Mouse (Mus musculus) common myeloid progenitor, adult 5-6 weeks (primary cell): ENCODE results near the gene Sdhaf3. TPM values are rescaled to one million over a fixed set of nuclear protein-coding genes. Genes with fewer than 3 reads are reported as not detected.
"Not testable (repeated sequence)": the region's sequence is repeated elsewhere in the genome, so short reads cannot be mapped to it uniquely, and the experiment has no call there.

Source experiments
- ATAC-seq: replicated peaks from 2 replicates; pipeline ENCODE4 v1.8.0; 2016; ENCODE audit warnings: low read depth, mild to moderate bottlenecking, moderate TSS enrichment, inconsistent platforms; ENCODE audit not compliant: poor library complexity, severe bottlenecking
- total RNA-seq: library from RNA; stranded (forward); fragments of 200-1000, 187-1606 nt; gene quantifications from 2 replicates; pipeline ENCODE4 v1.2.3, GENCODE M21; 2017

Sdhaf3 gene
- total RNA-seq = 4.6 and 7.7 TPM in 2 replicates

- ATAC-seq = peak; percentile 98
These were observed at the start of gene Sdhaf3 for GRCm38 (mm10) chr6:6955764-6956561. TSS of gene Sdhaf3 (plus strand) at chr6:6956004.

GRCm38 (mm10) chr6:6909586-6909985 is 46.2 kb upstream of the Sdhaf3 start:
- ATAC-seq = no peak

DNA sequence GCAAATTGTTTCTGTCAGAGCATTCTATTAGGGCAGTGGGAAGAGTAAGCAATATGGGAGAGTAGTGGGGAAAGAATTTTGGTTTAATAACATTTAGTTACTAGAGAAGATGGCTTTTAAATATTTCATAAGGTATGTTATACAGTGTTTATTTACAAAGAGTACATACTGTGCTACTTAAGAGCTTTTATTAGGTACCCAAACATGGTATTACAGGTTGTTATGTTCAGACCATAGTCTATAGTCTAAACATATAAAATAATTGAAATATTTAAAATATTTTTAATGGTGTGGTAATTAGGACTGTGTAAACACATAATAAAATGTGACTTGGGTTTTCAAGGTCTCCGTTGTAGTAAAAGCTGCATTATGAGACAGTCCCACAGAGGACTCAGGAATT is 41.5 kb upstream of the Sdhaf3 start:
- ATAC-seq = no peak

DNA sequence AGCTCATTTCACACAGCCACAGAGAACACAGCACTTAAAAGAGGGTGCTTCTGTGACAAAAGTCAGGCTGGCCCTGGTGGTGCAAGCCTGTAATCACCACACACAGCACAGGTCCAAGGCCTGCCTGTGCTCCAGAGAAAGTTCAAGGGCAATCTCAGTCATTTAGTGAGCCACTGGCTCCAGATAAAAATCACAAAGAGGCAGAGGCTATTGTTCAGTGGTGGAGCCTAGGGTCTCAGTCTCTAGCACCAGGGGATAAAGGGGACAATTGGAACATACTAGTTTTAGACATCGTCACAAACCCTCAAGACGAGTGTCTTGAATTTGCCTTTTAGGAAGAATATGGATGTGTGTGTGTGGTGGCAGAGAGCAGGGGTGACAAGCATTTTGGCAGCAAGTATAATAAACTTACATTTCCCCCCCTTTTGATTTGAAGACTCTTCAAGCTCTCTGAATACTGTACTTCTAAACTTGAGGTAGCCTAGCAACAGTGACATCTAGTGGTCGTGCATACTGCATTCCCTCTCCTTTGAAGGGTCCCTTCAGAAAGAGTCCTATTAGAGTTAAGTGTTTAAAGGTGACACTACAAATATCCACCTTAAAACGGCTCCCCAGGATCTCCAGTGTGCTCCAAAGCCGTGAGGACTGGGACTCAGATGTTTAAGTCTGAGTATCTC is 40.8 kb upstream of the Sdhaf3 start:
- peak; percentile 91 for ATAC-seq

DNA sequence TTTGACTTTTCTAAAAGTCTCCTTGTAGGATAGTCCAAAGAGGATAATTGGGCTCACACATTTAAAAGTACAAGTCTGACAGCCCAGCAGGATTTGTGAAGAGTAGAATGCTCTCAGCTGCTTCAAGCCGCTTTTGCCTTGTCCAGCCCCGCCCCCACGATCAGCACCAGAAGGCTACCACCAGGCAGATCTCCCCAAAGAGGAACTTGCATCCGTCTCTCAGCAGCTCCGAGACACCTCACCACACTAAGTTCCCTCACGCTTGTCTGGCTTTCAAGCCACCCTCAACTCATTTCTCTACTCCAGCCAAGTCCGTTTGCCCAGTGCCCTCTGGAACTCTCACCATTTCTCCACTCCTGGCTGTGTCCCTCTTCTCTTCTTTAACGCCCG is 40.3 kb upstream of the Sdhaf3 start:
- ATAC-seq = peak; percentile 84

GRCm38 (mm10) chr6:6917334-6917733 is 38.5 kb upstream of the Sdhaf3 start:
- no peak for ATAC-seq

GRCm38 (mm10) chr6:6925264-6925663 is 30.5 kb upstream of the Sdhaf3 start:
- no peak for ATAC-seq

DNA sequence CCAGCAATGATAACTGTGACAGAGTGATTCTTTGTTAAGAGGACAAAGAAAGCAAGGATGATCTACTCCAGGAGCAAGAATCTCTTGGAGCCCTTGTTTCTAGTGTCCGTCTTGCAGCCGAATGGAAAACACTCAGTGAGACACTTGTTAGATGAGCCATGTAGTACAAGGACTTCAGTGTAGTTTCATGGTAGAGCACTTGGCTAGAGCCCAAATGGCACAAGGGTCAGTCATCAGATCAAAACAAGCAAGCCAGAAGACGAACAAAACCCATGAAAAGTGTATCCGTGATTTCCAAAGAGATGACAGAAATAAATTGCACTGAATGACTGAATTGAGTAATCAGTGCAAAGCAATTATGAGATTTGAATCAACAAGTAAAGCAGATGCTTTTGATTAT is 25.0 kb upstream of the Sdhaf3 start:
- ATAC-seq = no peak

DNA sequence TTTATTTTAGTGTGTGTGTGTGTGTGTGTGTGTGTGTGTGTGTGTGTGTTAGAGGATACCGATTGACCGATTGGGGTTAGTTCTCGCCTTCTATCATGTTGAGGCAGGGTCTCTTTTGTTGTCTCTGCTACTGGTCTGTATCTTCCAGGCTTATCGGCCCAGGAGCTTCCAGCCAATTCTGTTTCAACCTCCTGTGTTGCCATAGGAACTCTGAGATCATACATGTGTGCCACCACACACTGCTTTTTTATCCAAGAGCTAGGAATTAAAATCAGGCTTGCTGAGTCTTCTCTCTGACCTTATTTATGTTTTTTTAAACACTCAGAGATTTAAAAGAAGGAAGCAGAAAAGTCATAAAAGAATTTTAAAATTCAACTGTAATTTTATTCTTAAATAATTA is 24.3 kb upstream of the Sdhaf3 start:
- ATAC-seq = no peak

DNA sequence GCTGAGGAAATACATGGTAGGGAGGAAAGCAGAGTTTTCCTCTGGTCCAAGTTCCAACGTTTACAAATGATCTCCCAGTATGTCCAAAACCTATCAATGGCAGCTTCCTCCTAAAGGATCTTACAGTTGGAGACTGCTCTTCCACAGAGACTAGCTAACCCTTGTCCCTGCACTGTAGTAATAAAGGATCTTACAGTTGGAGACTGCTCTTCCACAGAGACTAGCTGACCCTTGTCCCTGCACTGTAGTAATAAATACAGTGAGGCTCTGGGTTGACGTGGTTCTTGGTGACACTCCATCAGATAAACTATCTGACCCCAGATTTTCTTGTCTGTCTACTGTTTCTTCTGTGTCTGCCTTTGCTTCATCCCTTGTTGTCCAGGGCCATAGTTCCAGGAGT is 15.0 kb upstream of the Sdhaf3 start:
- ATAC-seq = no peak

- ATAC-seq = peak; percentile 66; the same call in 1 of the 2 replicates
These were observed 13.0 kb upstream of the Sdhaf3 start for GRCm38 (mm10) chr6:6942813-6943212.

DNA sequence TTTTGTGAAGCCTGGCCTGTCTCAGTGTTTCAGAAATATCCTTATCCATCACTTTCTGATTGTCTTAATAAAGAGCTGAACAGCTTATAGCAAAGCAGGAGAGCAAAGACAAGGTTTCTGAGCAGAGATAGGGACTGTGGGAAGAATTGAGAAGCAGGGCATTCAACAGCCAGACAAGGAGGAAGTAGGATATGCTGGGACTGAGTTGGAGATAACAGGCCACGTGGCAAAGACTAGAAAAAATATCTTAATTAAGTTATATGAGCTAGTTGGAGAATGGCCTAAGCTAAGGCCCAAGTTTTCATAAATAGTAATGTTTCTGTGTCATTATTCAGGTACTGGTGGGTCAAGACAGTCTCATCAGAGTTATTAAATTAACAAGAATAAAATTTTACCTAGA is 8.2 kb upstream of the Sdhaf3 start:
- ATAC-seq = no peak

- peak; percentile 36 for ATAC-seq
These were observed 425 bp upstream of the Sdhaf3 start for GRCm38 (mm10) chr6:6955395-6955763.

- not testable (repeated sequence) for ATAC-seq
These were observed 3.4 kb downstream of the Sdhaf3 start for GRCm38 (mm10) chr6:6959234-6959633.

DNA sequence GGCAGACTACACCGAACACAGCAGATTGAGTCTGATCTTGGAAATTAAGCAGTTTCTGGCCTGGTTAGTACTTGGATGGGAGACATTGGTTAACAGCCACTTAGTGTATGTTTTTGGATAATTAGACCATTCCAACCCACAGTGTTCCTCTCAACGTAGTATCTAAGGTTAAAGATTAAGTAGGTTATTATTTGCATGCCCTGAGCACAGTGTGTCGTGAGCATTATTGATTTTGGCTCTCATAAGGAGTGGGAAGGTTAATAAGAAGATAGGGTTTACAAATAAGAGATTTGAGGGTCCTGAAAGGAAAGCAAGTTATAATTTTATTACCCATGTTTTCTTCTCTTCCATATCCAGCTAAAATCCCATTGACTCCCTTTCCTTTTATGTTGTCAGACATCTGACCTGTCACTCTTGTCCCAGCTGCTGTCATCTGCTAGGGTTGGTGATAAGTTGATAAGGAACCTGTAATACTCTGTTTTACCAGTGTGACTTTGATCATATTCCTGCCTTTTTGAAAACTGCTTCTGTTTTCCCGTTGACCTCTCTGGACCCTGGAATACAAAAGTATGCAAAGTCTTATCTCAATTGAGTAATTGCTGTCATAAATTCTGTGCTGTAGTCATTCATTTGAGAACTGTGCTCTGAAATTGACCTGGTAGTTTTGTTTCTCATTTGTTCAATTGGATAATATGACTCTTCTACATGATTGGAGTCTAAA is 41.6 kb downstream of the Sdhaf3 start:
- no peak for ATAC-seq

DNA sequence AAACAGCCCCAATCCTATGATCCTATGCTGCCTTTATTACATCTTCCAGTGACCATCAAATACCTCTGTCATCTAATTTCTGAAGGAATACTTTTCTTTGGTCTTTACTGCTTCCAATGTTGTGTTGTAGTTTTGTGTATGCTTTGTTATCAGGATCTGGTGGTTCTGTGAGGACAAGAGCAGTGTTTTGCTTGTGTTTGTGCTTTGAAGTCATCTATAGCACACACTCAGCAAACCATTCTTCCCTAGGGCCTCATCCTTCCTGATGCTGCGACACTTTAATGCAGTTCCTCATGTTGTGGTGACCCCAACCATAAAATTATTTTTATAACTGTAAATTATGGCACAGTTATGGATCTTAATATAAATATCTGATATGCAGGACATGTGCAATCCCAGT is 42.2 kb downstream of the Sdhaf3 start:
- no peak for ATAC-seq

GRCm38 (mm10) chr6:6999015-6999414 is 43.2 kb downstream of the Sdhaf3 start:
- no peak for ATAC-seq

DNA sequence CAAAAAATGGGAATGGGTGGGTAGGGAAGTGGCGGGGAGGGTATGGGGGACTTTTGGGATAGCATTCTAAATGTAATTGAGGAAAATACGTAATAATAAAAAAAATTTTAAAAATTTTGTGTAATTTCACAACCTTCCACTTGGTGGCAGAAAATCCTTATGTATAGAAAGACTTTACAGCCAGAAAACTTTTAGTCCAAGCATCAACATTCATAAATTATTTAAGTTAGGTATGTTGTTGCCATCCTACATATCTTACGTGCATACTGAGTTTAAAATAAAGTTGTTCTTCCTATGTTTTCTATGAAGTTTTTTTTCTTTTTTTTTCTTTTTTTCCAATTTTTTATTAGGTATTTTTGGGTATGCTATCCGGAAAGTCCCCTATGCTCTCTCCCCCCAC is 47.3 kb downstream of the Sdhaf3 start:
- ATAC-seq = no peak

- ATAC-seq = no peak
These were observed 48.2 kb downstream of the Sdhaf3 start for GRCm38 (mm10) chr6:7004005-7004404.

- no peak for ATAC-seq
These were observed 82.3 kb downstream of the Sdhaf3 start for GRCm38 (mm10) chr6:7038087-7038486.

DNA sequence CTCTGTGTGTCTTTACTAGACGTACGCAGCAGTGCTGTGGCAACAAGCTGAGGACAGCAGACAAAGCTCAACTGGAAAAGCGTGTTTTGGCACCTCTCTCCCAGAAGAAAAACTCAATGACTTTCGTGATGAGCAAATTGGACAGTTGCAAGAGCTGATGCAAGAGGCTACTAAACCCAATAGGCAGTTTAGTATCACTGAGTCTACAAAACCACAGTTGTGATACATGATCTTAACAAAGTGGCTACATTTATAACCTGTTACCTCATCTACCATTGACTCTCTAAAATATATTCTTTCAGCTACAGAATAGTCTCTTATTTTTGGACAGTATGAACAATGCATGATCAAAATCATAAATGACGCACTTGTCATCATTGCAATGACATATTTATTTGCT is 83.0 kb downstream of the Sdhaf3 start:
- ATAC-seq = no peak
